Mouse (Mus musculus): ENCODE data around the gene Itm2c. TPM values are rescaled to one million over a fixed set of nuclear protein-coding genes. Genes with fewer than 3 reads are reported as not detected.

Gene Itm2c
- polyA plus RNA-seq, 1 experiment from 2014 or later: 158 TPM

GRCm38 (mm10) chr1:85857261-85857754 lies 36.8 kb upstream of the Itm2c start:
- Histone ChIP-seq H3K4me1 (ENCODE audit: control insufficient read depth, insufficient read depth, low read length) (no peaks in the 10 kb centered on the region), H3K36me3 (ENCODE audit: control insufficient read depth, insufficient read depth, low read length) (peaks cover under 1% of the 10 kb centered on the region; the same call in 1 of the 2 replicates), H3K27ac (replicated peaks; ENCODE audit: low read depth, low read length) (no peak overlapping the region), H3K27me3 (replicated peaks; ENCODE audit: control insufficient read depth, insufficient read depth, low read length) (no peaks in the 10 kb centered on the region), H3K9me3 (ENCODE audit: control insufficient read depth, low read length) (peaks cover 4% of the 10 kb centered on the region; the same call in 1 of the 2 replicates), H3K4me3 (ENCODE audit: low read depth, low read length) (no peak overlapping the region), H3K9ac (ENCODE audit: low read depth, low read length) (no peak overlapping the region), H3K4me2 (ENCODE audit: low read depth, low read length) (no peak overlapping the region)
- 72% methylated on average over 6 of the region's 6 CpGs for WGBS
- no peak for ATAC-seq (ENCODE audit: low read depth)
- DNase-seq (ENCODE audit: low spot score): no peak

GRCm38 (mm10) chr1:85864383-85864782 lies 29.7 kb upstream of the Itm2c start:
- no peak overlapping the region for H3K9ac ChIP-seq (ENCODE audit: low read depth, low read length)
- ATAC-seq (ENCODE audit: low read depth): no peak
- no peaks in the 10 kb centered on the region for H3K4me1 ChIP-seq (ENCODE audit: control insufficient read depth, insufficient read depth, low read length)
- no peak overlapping the region for H3K27ac ChIP-seq (replicated peaks; ENCODE audit: low read depth, low read length)
- no peak overlapping the region for H3K4me3 ChIP-seq (ENCODE audit: low read depth, low read length)
- H3K9me3 ChIP-seq (ENCODE audit: control insufficient read depth, low read length): peaks cover 7% of the 10 kb centered on the region; the same call in 1 of the 2 replicates
- 87% methylated on average over 10 of the region's 10 CpGs for WGBS
- no peak for DNase-seq (ENCODE audit: low spot score)
- H3K27me3 ChIP-seq (replicated peaks; ENCODE audit: control insufficient read depth, insufficient read depth, low read length): no peaks in the 10 kb centered on the region
- no peaks in the 10 kb centered on the region for H3K36me3 ChIP-seq (ENCODE audit: control insufficient read depth, insufficient read depth, low read length)
- H3K4me2 ChIP-seq (ENCODE audit: low read depth, low read length): no peak overlapping the region

DNA sequence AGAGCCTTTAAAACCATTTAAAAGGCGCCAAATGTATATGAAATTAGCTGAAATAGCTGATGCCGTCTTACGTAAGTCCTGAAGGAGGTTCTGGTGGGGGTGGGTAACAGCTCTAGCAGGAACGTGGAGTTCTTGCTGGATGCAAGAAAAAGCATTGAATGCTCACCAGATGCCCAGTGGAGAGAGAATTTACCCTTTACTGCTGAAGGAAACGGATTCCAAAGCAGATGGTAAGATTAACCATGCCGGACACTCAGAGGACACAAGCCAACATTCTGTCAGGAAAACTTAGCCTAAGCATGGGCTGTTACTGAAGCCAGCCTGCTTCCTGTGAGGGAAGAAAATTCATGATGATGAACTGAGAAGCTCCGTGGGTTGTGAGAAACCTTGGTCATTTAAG lies 24.1 kb upstream of the Itm2c start:
- Histone ChIP-seq H3K27me3 (replicated peaks; ENCODE audit: control insufficient read depth, insufficient read depth, low read length) (no peaks in the 10 kb centered on the region), H3K9ac (ENCODE audit: low read depth, low read length) (no peak overlapping the region), H3K27ac (replicated peaks; ENCODE audit: low read depth, low read length) (no peak overlapping the region), H3K9me3 (ENCODE audit: control insufficient read depth, low read length) (no peaks in the 10 kb centered on the region), H3K36me3 (ENCODE audit: control insufficient read depth, insufficient read depth, low read length) (no peaks in the 10 kb centered on the region), H3K4me2 (ENCODE audit: low read depth, low read length) (no peak overlapping the region), H3K4me1 (ENCODE audit: control insufficient read depth, insufficient read depth, low read length) (no peaks in the 10 kb centered on the region), H3K4me3 (ENCODE audit: low read depth, low read length) (no peak overlapping the region)
- DNase-seq (ENCODE audit: low spot score) (peak; percentile 5), ATAC-seq (ENCODE audit: low read depth) (no peak)
- WGBS: 77% methylated on average over 7 of the region's 7 CpGs

DNA sequence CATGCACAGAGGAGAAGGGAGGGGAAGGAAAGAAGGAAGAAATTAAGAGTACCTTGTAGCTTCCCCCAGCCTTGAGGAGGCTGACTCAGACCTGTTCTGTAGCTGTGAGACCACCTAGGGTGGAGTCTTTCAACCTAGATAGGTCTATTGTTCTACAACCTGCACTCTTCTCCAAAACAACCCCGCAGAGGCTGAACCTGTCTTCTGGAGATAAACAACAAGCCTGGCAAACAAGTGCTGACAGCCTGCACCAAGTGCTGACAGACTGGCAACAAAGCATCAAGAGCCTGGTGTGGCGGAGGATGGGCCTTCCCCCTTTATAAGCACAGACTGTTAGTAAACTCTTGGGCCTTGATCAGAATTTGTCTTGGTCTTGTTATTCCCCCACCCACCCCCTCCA lies 23.5 kb upstream of the Itm2c start:
- no peak for DNase-seq (ENCODE audit: low spot score)
- Histone ChIP-seq H3K9me3 (ENCODE audit: control insufficient read depth, low read length) (peaks cover 3% of the 10 kb centered on the region; the same call in 1 of the 2 replicates), H3K36me3 (ENCODE audit: control insufficient read depth, insufficient read depth, low read length) (no peaks in the 10 kb centered on the region), H3K9ac (ENCODE audit: low read depth, low read length) (no peak overlapping the region), H3K27me3 (replicated peaks; ENCODE audit: control insufficient read depth, insufficient read depth, low read length) (no peaks in the 10 kb centered on the region), H3K4me2 (ENCODE audit: low read depth, low read length) (no peak overlapping the region), H3K4me3 (ENCODE audit: low read depth, low read length) (no peak overlapping the region), H3K4me1 (ENCODE audit: control insufficient read depth, insufficient read depth, low read length) (no peaks in the 10 kb centered on the region), H3K27ac (replicated peaks; ENCODE audit: low read depth, low read length) (no peak overlapping the region)
- ATAC-seq (ENCODE audit: low read depth): no peak
- 83% methylated on average over 2 of the region's 2 CpGs for WGBS

- H3K36me3 ChIP-seq (ENCODE audit: control insufficient read depth, insufficient read depth, low read length): no peaks in the 10 kb centered on the region
- H3K9ac ChIP-seq (ENCODE audit: low read depth, low read length): no peak overlapping the region
- H3K4me2 ChIP-seq (ENCODE audit: low read depth, low read length): no peak overlapping the region
- H3K9me3 ChIP-seq (ENCODE audit: control insufficient read depth, low read length): peaks cover 15% of the 10 kb centered on the region; the same call in 1 of the 2 replicates
- H3K27ac ChIP-seq (replicated peaks; ENCODE audit: low read depth, low read length): no peak overlapping the region
- no peak for DNase-seq (ENCODE audit: low spot score)
- H3K27me3 ChIP-seq (replicated peaks; ENCODE audit: control insufficient read depth, insufficient read depth, low read length): no peaks in the 10 kb centered on the region
- no peaks in the 10 kb centered on the region for H3K4me1 ChIP-seq (ENCODE audit: control insufficient read depth, insufficient read depth, low read length)
- 86% methylated on average over 12 of the region's 12 CpGs for WGBS
- H3K4me3 ChIP-seq (ENCODE audit: low read depth, low read length): no peak overlapping the region
- ATAC-seq (ENCODE audit: low read depth): no peak
These were observed 12.1 kb upstream of the Itm2c start for GRCm38 (mm10) chr1:85882003-85882402.

DNA sequence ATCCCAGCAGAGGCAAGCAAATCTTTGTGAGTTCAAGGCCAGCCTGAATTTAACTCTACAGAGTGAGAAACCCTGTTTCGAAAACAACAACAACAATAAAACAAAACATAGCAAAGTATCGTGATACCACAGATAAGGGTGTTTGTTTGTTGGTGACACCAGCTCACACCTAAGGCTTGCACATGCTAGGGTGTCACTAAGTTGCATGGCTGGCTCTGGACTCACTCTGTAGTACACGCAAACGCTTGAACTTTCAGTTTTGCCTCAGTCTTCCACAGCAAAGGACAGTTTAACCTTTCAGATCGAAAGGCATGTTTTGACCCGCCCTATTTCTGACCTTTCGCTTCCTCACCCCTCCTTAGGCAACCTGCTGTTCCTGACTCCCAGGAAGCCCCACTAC lies 6.9 kb upstream of the Itm2c start:
- WGBS: 87% methylated on average over 7 of the region's 7 CpGs
- DNase-seq (ENCODE audit: low spot score) (no peak), ATAC-seq (ENCODE audit: low read depth) (no peak)
- Histone ChIP-seq H3K4me1 (ENCODE audit: control insufficient read depth, insufficient read depth, low read length) (no peaks in the 10 kb centered on the region), H3K27me3 (replicated peaks; ENCODE audit: control insufficient read depth, insufficient read depth, low read length) (no peaks in the 10 kb centered on the region), H3K9ac (ENCODE audit: low read depth, low read length) (no peak overlapping the region), H3K36me3 (ENCODE audit: control insufficient read depth, insufficient read depth, low read length) (no peaks in the 10 kb centered on the region), H3K4me2 (ENCODE audit: low read depth, low read length) (no peak overlapping the region), H3K4me3 (ENCODE audit: low read depth, low read length) (no peak overlapping the region), H3K27ac (replicated peaks; ENCODE audit: low read depth, low read length) (no peak overlapping the region), H3K9me3 (ENCODE audit: control insufficient read depth, low read length) (0 out of 2 replicates have a peak, but pooled peaks cover 3% of the 10 kb centered on the region)

DNA sequence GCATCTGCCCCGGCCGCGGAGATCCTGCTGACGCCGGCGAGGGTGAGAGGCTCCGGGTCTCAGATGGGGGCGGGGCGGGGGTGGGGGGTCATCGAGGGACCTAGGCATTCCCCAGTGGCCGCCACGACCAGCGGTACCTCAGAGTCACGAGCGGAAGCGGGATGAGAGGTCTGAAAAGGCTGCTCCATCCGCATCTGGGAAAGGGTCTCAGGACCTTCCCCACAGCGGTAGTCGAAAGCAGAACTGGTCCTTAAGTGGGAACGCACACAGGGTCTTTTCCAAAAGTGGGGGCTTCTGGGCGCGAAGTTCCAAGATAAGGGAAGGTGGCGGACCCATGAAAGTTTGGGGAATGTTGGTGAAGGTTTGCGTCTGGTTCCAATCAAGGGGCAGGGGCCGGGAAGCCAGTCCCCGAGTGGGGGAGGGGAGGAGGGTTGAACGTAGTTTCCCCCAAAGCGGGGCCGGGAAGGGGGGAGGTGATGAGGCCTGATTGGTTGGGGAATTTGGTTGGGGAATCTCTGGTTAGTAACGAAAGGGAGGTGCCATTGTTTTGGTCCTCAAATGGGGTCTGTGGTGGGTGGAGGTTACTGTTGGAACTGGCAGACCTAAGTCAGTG lies 773 bp downstream of the Itm2c start:
- Histone ChIP-seq H3K4me3 (ENCODE audit: low read depth, low read length) (peak overlapping the region; percentile 84), H3K9me3 (ENCODE audit: control insufficient read depth, low read length) (no peaks in the 10 kb centered on the region), H3K27ac (replicated peaks; ENCODE audit: low read depth, low read length) (peak overlapping the region; percentile 93), H3K27me3 (replicated peaks; ENCODE audit: control insufficient read depth, insufficient read depth, low read length) (no peaks in the 10 kb centered on the region), H3K36me3 (ENCODE audit: control insufficient read depth, insufficient read depth, low read length) (no peaks in the 10 kb centered on the region), H3K9ac (ENCODE audit: low read depth, low read length) (peak overlapping the region; percentile 83), H3K4me1 (ENCODE audit: control insufficient read depth, insufficient read depth, low read length) (peaks cover 39% of the 10 kb centered on the region), H3K4me2 (ENCODE audit: low read depth, low read length) (peak overlapping the region; percentile 85)
- ATAC-seq (ENCODE audit: low read depth): peak; percentile 30; the same call in 1 of the 2 replicates
- WGBS: under 1% methylated on average over 20 of the region's 30 CpGs
- peak; percentile 88 for DNase-seq (ENCODE audit: low spot score)

DNA sequence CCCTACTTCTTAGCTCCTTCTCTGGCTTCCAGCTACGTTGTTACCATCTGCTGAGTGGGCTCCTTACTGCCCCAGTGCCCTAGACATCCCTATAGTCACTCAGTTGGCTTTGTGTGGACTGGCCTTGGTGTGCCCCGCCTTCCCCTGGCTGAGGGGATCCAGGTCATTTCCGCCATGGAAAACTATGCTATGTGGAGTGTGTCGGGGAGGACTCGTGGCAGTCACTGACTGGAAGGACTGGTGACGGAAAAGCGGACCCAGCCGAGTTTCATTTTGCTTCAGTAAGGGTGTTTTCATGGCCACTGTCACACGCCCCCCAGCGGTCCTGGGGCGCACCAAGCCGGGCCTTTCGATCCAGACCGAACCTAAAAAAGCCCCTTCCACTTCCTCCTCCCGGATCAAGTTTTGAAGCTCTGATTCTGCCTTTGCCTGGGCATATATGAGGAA lies 1.3 kb downstream of the Itm2c start:
- ATAC-seq (ENCODE audit: low read depth): peak; percentile 41
- no peaks in the 10 kb centered on the region for H3K36me3 ChIP-seq (ENCODE audit: control insufficient read depth, insufficient read depth, low read length)
- no peaks in the 10 kb centered on the region for H3K27me3 ChIP-seq (replicated peaks; ENCODE audit: control insufficient read depth, insufficient read depth, low read length)
- peaks cover 44% of the 10 kb centered on the region for H3K4me1 ChIP-seq (ENCODE audit: control insufficient read depth, insufficient read depth, low read length)
- H3K9ac ChIP-seq (ENCODE audit: low read depth, low read length): peak overlapping the region; percentile 83
- WGBS: 3% methylated on average over 15 of the region's 15 CpGs
- H3K4me2 ChIP-seq (ENCODE audit: low read depth, low read length): peak overlapping the region; percentile 85
- peak overlapping the region; percentile 84 for H3K4me3 ChIP-seq (ENCODE audit: low read depth, low read length)
- peak; percentile 72 for DNase-seq (ENCODE audit: low spot score)
- H3K9me3 ChIP-seq (ENCODE audit: control insufficient read depth, low read length): no peaks in the 10 kb centered on the region
- H3K27ac ChIP-seq (replicated peaks; ENCODE audit: low read depth, low read length): peak overlapping the region; percentile 93

DNA sequence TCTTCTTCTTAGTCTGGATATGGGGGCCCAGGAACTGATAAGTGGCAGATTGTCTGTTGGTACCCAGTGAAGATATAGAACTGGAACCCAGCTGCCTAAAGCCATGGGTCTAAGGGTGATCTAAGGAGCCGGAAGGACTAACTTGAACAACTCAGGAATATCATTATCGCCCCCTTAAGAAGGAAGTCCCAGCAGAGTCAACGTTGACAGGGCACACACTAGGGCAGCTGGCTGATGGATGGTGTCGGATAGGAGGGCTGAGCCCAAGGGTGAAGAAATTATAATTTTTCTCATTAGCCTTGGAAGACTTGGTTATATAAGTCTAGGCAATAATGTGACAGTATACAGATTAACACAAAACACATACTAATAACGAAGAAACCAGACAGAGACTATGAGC lies 2.0 kb downstream of the Itm2c start:
- 67% methylated on average over 5 of the region's 5 CpGs for WGBS
- peaks cover 49% of the 10 kb centered on the region for H3K4me1 ChIP-seq (ENCODE audit: control insufficient read depth, insufficient read depth, low read length)
- no peaks in the 10 kb centered on the region for H3K36me3 ChIP-seq (ENCODE audit: control insufficient read depth, insufficient read depth, low read length)
- peak overlapping the region; percentile 93 for H3K27ac ChIP-seq (replicated peaks; ENCODE audit: low read depth, low read length)
- DNase-seq (ENCODE audit: low spot score): no peak
- H3K27me3 ChIP-seq (replicated peaks; ENCODE audit: control insufficient read depth, insufficient read depth, low read length): no peaks in the 10 kb centered on the region
- H3K9me3 ChIP-seq (ENCODE audit: control insufficient read depth, low read length): no peaks in the 10 kb centered on the region
- ATAC-seq (ENCODE audit: low read depth): no peak
- peak overlapping the region; percentile 84 for H3K4me3 ChIP-seq (ENCODE audit: low read depth, low read length)
- H3K9ac ChIP-seq (ENCODE audit: low read depth, low read length): peak overlapping the region; percentile 83
- H3K4me2 ChIP-seq (ENCODE audit: low read depth, low read length): peak overlapping the region; percentile 85

All from embryonic facial prominence, embryonic 14.5 days (tissue).